Mouse (Mus musculus): ENCODE results near the gene Meis2.

Gene Meis2

DNA sequence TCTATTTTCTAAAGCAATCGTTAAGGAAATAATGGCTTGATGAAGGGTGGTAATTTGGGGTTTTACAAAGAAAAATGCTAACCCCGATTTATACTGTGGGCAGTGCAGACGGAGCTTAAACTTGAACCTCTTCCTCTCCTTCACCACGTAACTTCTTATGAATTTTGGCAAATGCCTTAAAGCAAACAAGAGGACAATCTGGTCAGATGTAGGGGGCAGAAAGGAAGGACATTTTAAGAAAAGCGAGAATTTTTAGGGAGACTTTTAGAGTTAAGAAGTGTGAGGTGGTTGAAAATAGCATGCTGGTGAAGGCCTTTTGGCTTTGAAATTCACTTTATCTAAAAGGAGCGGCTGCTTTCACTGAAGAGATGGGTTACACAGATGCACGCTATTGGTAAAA is 3.3 kb upstream of the Meis2 start:
- ATAC-seq (ENCODE audit: insufficient number of reproducible peaks, low FRiP score, low TSS enrichment): no peak

- no peak for ATAC-seq (ENCODE audit: insufficient number of reproducible peaks, low FRiP score, low TSS enrichment)
Observed at GRCm38 (mm10) chr2:116068461-116068860, 2.8 kb upstream of the Meis2 start.

GRCm38 (mm10) chr2:116067711-116068110 is 2.1 kb upstream of the Meis2 start:
- no peak for ATAC-seq (ENCODE audit: insufficient number of reproducible peaks, low FRiP score, low TSS enrichment)

DNA sequence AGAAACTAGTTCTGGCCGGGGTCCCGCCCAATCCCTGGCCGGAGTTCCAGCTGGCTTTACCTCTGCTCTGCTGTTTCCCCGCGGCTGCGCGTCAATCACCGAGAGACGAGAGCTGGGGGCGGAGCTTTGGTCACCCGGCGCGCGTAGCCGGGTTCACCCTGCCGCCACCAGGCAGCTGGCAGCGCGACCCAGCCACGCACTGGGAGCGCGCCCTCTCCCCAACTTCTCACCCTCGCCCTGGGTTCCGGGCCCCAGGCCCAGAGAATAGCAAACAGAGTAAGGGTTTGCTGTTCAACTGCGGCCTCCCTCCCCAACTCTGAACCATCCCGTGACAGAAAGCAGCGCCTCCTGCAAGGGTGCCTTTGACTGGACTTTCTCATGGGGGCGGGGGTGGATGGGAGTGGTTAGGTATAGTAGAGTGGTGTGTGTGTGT is 1.4 kb upstream of the Meis2 start:
- no peak for ATAC-seq (ENCODE audit: insufficient number of reproducible peaks, low FRiP score, low TSS enrichment)

GRCm38 (mm10) chr2:116066057-116066941 is 660 bp upstream of the Meis2 start:
- no peak for ATAC-seq (ENCODE audit: insufficient number of reproducible peaks, low FRiP score, low TSS enrichment)

DNA sequence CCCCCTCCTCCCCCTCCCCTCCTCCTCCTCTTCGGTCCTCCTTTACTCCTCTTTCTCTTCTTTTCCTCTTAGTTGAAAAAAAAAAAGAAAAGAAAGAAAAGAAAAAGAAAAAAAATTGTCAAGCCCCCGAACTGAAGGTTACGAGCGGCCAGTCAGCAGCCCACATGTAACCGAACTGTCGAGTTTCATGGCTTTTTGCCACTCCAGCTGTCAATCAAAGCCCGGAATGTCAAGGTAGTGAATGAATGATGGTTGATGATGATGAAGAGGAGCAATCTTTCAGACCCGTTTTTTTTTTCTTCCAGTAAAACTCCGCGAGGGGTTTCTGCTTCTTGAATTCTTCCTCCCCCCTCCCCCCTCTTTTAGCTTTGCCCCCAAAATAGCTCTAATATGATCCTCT is 582 bp downstream of the Meis2 start:
- no peak for ATAC-seq (ENCODE audit: insufficient number of reproducible peaks, low FRiP score, low TSS enrichment)

GRCm38 (mm10) chr2:116064521-116064920 is 1.1 kb downstream of the Meis2 start:
- ATAC-seq (ENCODE audit: insufficient number of reproducible peaks, low FRiP score, low TSS enrichment): no peak

DNA sequence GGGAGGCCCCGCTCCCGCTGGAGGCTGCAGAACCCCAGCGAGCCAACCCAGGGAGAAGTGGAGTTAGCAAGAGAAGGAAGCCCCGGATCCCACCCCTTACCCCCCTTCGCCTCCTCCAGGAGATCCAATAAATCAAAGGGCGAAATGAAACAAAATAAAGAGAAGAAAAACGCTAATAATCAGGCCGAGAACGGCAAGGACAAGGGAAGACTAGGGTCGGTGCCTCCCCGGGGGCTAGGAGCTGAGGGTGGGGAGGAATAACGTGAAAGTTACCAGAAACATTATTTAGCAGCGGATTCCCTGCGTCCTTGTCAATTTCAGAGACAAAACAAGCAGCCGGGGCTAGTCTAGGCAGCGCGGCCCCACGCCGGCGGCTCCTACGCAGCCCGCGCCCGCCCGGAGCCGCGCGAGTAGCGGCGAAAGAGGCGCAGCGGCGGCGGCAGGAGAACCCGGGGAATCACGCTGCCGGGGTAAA is 1.8 kb downstream of the Meis2 start:
- no peak for ATAC-seq (ENCODE audit: insufficient number of reproducible peaks, low FRiP score, low TSS enrichment)

DNA sequence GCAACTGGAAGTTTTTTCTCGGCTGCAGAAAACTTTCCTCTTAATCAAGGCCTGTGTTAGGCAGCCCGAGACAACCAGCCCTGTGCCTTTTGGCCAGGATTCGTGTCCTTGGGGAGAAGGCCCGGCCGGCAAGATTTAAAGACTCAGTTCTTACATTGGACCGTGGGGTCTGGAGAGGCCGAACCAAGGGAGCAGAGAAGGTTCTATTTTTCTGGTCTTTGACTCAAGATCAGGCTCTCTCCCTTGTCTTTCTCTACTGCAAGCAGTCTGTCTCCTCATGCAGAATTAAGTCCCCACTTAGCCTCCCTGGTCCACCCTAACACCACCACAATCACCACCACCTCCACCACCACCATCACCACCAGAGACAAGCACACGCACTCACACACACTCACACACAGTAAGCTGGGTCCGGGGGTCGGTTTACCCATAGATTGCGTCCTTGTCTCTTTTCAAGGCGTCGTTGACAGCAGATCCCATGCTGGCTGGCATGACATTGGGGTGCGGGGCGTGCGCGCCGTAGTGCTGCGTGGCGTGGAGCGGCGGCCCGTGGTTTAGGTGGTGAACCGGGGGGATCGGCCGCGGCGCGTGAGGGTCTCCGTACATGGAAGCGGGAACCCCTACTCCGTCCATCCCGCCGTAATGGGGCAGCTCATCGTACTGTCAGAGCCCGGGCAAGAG is 2.7 kb downstream of the Meis2 start:
- no peak for ATAC-seq (ENCODE audit: insufficient number of reproducible peaks, low FRiP score, low TSS enrichment)

DNA sequence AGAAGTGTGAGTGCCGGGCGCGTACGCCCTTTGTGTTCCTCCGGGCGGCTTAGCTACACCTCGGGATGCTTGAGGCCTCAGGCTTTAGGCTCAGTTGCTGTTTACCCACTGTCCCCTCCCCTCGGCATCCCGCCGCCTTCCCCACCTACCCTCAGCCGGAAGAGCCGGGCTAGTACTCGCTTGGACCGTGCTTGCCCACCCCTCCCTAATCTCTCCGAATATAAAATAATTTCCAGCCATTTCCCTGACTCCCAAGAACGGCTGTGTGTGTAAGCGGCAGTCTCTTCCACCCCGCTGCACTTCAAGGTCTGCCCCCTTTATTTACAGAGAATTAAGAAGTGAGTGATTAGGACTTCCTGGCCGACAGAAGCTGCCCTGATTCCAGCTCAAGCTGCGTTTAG is 3.4 kb downstream of the Meis2 start:
- ATAC-seq (ENCODE audit: insufficient number of reproducible peaks, low FRiP score, low TSS enrichment): no peak

GRCm38 (mm10) chr2:116061401-116062021 is 4.1 kb downstream of the Meis2 start:
- ATAC-seq (ENCODE audit: insufficient number of reproducible peaks, low FRiP score, low TSS enrichment): no peak

DNA sequence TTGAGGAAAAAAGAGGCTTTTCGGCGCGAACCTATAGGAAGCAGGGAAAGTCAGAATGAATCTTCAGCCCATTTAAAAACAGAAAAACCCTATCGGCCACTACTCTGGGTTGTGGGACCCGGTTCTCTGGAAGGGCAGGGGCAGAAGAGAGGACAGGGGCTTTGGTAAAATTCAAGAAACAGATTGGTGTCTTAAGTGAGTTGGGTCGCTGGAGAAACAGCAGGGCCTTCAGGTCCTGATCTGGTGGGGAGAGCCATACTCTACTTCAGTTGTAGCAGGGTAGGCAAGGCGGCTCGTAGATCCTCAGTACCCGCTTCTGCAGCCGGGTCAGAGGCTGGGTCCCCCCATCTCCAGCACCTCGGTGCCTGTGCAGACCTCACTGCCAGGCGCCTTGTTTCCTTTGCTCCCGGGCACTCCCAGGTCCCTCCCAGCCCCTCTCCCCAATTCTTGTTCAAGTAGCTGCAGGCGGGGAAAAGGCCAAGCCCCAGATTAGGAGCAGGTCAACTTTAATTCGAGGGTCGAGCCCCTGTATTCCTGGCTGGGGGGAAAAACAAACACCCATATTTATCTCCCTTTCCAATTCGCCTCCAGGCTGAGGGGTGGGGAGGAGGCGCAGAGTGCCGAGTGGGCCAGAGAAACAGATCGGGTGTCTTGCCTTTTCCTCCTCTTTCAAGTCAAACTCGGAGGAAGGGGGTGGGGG is 4.8 kb downstream of the Meis2 start:
- ATAC-seq (ENCODE audit: insufficient number of reproducible peaks, low FRiP score, low TSS enrichment): no peak

DNA sequence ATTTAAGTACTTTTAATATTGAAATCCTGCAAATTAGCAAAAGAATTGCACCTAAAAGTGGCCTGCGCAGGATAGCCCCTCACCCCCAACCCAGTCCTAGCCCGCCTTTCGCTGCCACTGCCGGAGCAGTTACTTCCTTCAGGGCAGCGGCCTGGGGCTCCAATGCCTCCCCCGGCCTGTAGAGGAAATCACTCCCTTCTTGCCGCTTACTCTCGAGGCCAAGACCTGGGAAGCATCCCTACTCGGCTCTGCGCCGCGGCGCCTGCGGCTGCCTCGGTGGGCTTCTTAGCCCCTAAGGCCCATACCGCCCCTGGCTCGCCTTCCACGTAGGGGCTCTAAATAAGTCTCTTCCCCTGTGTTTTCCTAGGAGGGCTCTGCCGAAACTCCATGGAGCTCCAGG is 5.4 kb downstream of the Meis2 start:
- no peak for ATAC-seq (ENCODE audit: insufficient number of reproducible peaks, low FRiP score, low TSS enrichment)

DNA sequence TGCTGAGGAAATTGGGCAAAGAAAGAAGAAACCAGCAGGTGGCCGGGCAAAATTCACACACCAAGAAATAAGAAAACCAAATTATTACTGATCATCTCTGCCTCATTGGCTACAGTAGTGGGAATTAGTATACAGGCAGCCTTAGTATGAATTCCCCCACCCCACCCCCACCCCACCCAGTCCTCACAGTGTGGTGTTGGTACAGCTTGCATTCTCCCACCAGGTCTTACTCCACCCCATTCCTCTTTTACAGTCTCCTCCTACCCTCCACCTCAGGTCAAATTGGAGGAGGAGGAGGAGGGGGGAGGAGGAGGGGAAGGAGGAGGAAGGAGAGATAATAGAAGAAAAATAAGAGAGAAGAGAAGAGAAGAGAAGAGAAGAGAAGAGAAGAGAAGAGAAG is 6.0 kb downstream of the Meis2 start:
- no peak for ATAC-seq (ENCODE audit: insufficient number of reproducible peaks, low FRiP score, low TSS enrichment)

- no peak for ATAC-seq (ENCODE audit: insufficient number of reproducible peaks, low FRiP score, low TSS enrichment)
Observed at GRCm38 (mm10) chr2:116059066-116059465, 6.6 kb downstream of the Meis2 start.

GRCm38 (mm10) chr2:116058511-116058910 is 7.1 kb downstream of the Meis2 start:
- no peak for ATAC-seq (ENCODE audit: insufficient number of reproducible peaks, low FRiP score, low TSS enrichment)

GRCm38 (mm10) chr2:116056826-116057225 is 8.8 kb downstream of the Meis2 start:
- no peak for ATAC-seq (ENCODE audit: insufficient number of reproducible peaks, low FRiP score, low TSS enrichment)

GRCm38 (mm10) chr2:116055686-116056620 is 9.7 kb downstream of the Meis2 start:
- no peak for ATAC-seq (ENCODE audit: insufficient number of reproducible peaks, low FRiP score, low TSS enrichment)

- no peak for ATAC-seq (ENCODE audit: insufficient number of reproducible peaks, low FRiP score, low TSS enrichment)
Observed at GRCm38 (mm10) chr2:116053931-116054330, 11.7 kb downstream of the Meis2 start.

All from cerebellum, adult (tissue).